Mouse (Mus musculus): ENCODE data around the gene Mvb12b. TPM values are rescaled to one million over a fixed set of nuclear protein-coding genes. Genes with fewer than 3 reads are reported as not detected.

Gene Mvb12b
- polyA plus RNA-seq, 1 experiment from 2014 or later: 11.9 TPM

GRCm38 (mm10) chr2:33714932-33715331 lies 172.8 kb downstream of the Mvb12b start:
- H3K9me3 ChIP-seq (replicated peaks; ENCODE audit: control insufficient read depth, low read length): no peaks in the 10 kb centered on the region
- no peak for ATAC-seq (ENCODE audit: insufficient read depth, low FRiP score)
- no peak overlapping the region for H3K9ac ChIP-seq (ENCODE audit: low read length)
- no peaks in the 10 kb centered on the region for H3K36me3 ChIP-seq (ENCODE audit: control insufficient read depth, insufficient read depth, low read length)
- H3K27ac ChIP-seq (ENCODE audit: low read length): no peak overlapping the region
- H3K4me1 ChIP-seq (ENCODE audit: control insufficient read depth, insufficient read depth, low read length): peaks cover 18% of the 10 kb centered on the region; the same call in 1 of the 2 replicates
- WGBS: 56% methylated on average over 8 of the region's 8 CpGs
- no peak overlapping the region for H3K4me3 ChIP-seq (replicated peaks; ENCODE audit: low read length)
- H3K4me2 ChIP-seq (ENCODE audit: low read depth, low read length): no peak overlapping the region
- peaks cover 13% of the 10 kb centered on the region for H3K27me3 ChIP-seq (ENCODE audit: control insufficient read depth, insufficient read depth, low read length)

GRCm38 (mm10) chr2:33713580-33714260 lies 174.0 kb downstream of the Mvb12b start:
- no peak overlapping the region for H3K4me2 ChIP-seq (ENCODE audit: low read depth, low read length)
- H3K27me3 ChIP-seq (ENCODE audit: control insufficient read depth, insufficient read depth, low read length): peaks cover 13% of the 10 kb centered on the region
- H3K4me1 ChIP-seq (ENCODE audit: control insufficient read depth, insufficient read depth, low read length): 0 out of 2 replicates have a peak, but pooled peaks cover 9% of the 10 kb centered on the region
- H3K9ac ChIP-seq (ENCODE audit: low read length): no peak overlapping the region
- no peaks in the 10 kb centered on the region for H3K36me3 ChIP-seq (ENCODE audit: control insufficient read depth, insufficient read depth, low read length)
- ATAC-seq (ENCODE audit: insufficient read depth, low FRiP score): no peak
- H3K27ac ChIP-seq (ENCODE audit: low read length): no peak overlapping the region
- H3K9me3 ChIP-seq (replicated peaks; ENCODE audit: control insufficient read depth, low read length): no peaks in the 10 kb centered on the region
- 50% methylated on average over 12 of the region's 12 CpGs for WGBS
- no peak overlapping the region for H3K4me3 ChIP-seq (replicated peaks; ENCODE audit: low read length)

GRCm38 (mm10) chr2:33712811-33713210 lies 174.9 kb downstream of the Mvb12b start:
- H3K9ac ChIP-seq (ENCODE audit: low read length): no peak overlapping the region
- no peaks in the 10 kb centered on the region for H3K9me3 ChIP-seq (replicated peaks; ENCODE audit: control insufficient read depth, low read length)
- H3K27ac ChIP-seq (ENCODE audit: low read length): no peak overlapping the region
- 32% methylated on average over 4 of the region's 4 CpGs for WGBS
- H3K27me3 ChIP-seq (ENCODE audit: control insufficient read depth, insufficient read depth, low read length): peaks cover 13% of the 10 kb centered on the region
- H3K4me2 ChIP-seq (ENCODE audit: low read depth, low read length): no peak overlapping the region
- H3K4me3 ChIP-seq (replicated peaks; ENCODE audit: low read length): no peak overlapping the region
- H3K4me1 ChIP-seq (ENCODE audit: control insufficient read depth, insufficient read depth, low read length): no peaks in the 10 kb centered on the region
- no peak for ATAC-seq (ENCODE audit: insufficient read depth, low FRiP score)
- H3K36me3 ChIP-seq (ENCODE audit: control insufficient read depth, insufficient read depth, low read length): no peaks in the 10 kb centered on the region

GRCm38 (mm10) chr2:33708831-33709230 lies 178.9 kb downstream of the Mvb12b start:
- 86% methylated on average over 8 of the region's 8 CpGs for WGBS
- Histone ChIP-seq H3K4me2 (ENCODE audit: low read depth, low read length) (no peak overlapping the region), H3K27ac (ENCODE audit: low read length) (no peak overlapping the region), H3K36me3 (ENCODE audit: control insufficient read depth, insufficient read depth, low read length) (no peaks in the 10 kb centered on the region), H3K27me3 (ENCODE audit: control insufficient read depth, insufficient read depth, low read length) (peaks cover 5% of the 10 kb centered on the region; the same call in 1 of the 2 replicates), H3K9ac (ENCODE audit: low read length) (no peak overlapping the region), H3K4me3 (replicated peaks; ENCODE audit: low read length) (no peak overlapping the region), H3K9me3 (replicated peaks; ENCODE audit: control insufficient read depth, low read length) (no peaks in the 10 kb centered on the region), H3K4me1 (ENCODE audit: control insufficient read depth, insufficient read depth, low read length) (no peaks in the 10 kb centered on the region)
- no peak for ATAC-seq (ENCODE audit: insufficient read depth, low FRiP score)

GRCm38 (mm10) chr2:33708096-33708495 lies 179.7 kb downstream of the Mvb12b start:
- no peak for ATAC-seq (ENCODE audit: insufficient read depth, low FRiP score)
- Histone ChIP-seq H3K4me3 (replicated peaks; ENCODE audit: low read length) (no peak overlapping the region), H3K27ac (ENCODE audit: low read length) (no peak overlapping the region), H3K9ac (ENCODE audit: low read length) (no peak overlapping the region), H3K9me3 (replicated peaks; ENCODE audit: control insufficient read depth, low read length) (no peaks in the 10 kb centered on the region), H3K4me2 (ENCODE audit: low read depth, low read length) (no peak overlapping the region), H3K27me3 (ENCODE audit: control insufficient read depth, insufficient read depth, low read length) (peaks cover 5% of the 10 kb centered on the region; the same call in 1 of the 2 replicates), H3K4me1 (ENCODE audit: control insufficient read depth, insufficient read depth, low read length) (0 out of 2 replicates have a peak, but pooled peaks cover 1% of the 10 kb centered on the region), H3K36me3 (ENCODE audit: control insufficient read depth, insufficient read depth, low read length) (no peaks in the 10 kb centered on the region)
- WGBS: 43% methylated on average over 3 of the region's 3 CpGs

GRCm38 (mm10) chr2:33706403-33706802 lies 181.3 kb downstream of the Mvb12b start:
- H3K9me3 ChIP-seq (replicated peaks; ENCODE audit: control insufficient read depth, low read length): no peaks in the 10 kb centered on the region
- H3K36me3 ChIP-seq (ENCODE audit: control insufficient read depth, insufficient read depth, low read length): no peaks in the 10 kb centered on the region
- no peak overlapping the region for H3K4me2 ChIP-seq (ENCODE audit: low read depth, low read length)
- 0 out of 2 replicates have a peak, but pooled peaks cover 5% of the 10 kb centered on the region for H3K4me1 ChIP-seq (ENCODE audit: control insufficient read depth, insufficient read depth, low read length)
- no peak for ATAC-seq (ENCODE audit: insufficient read depth, low FRiP score)
- WGBS: 78% methylated on average over 9 of the region's 9 CpGs
- H3K4me3 ChIP-seq (replicated peaks; ENCODE audit: low read length): no peak overlapping the region
- peaks cover 5% of the 10 kb centered on the region; the same call in 1 of the 2 replicates for H3K27me3 ChIP-seq (ENCODE audit: control insufficient read depth, insufficient read depth, low read length)
- no peak overlapping the region for H3K27ac ChIP-seq (ENCODE audit: low read length)
- no peak overlapping the region for H3K9ac ChIP-seq (ENCODE audit: low read length)

- H3K27me3 ChIP-seq (ENCODE audit: control insufficient read depth, insufficient read depth, low read length): peaks cover 7% of the 10 kb centered on the region
- no peak overlapping the region for H3K4me2 ChIP-seq (ENCODE audit: low read depth, low read length)
- 0 out of 2 replicates have a peak, but pooled peaks cover 5% of the 10 kb centered on the region for H3K4me1 ChIP-seq (ENCODE audit: control insufficient read depth, insufficient read depth, low read length)
- no peaks in the 10 kb centered on the region for H3K9me3 ChIP-seq (replicated peaks; ENCODE audit: control insufficient read depth, low read length)
- no peaks in the 10 kb centered on the region for H3K36me3 ChIP-seq (ENCODE audit: control insufficient read depth, insufficient read depth, low read length)
- H3K27ac ChIP-seq (ENCODE audit: low read length): no peak overlapping the region
- ATAC-seq (ENCODE audit: insufficient read depth, low FRiP score): no peak
- WGBS: 56% methylated on average over 16 of the region's 16 CpGs
- no peak overlapping the region for H3K4me3 ChIP-seq (replicated peaks; ENCODE audit: low read length)
- H3K9ac ChIP-seq (ENCODE audit: low read length): no peak overlapping the region
Measured at GRCm38 (mm10) chr2:33705687-33706320, 181.9 kb downstream of the Mvb12b start.

- H3K9me3 ChIP-seq (replicated peaks; ENCODE audit: control insufficient read depth, low read length): no peaks in the 10 kb centered on the region
- no peak overlapping the region for H3K4me2 ChIP-seq (ENCODE audit: low read depth, low read length)
- 0 out of 2 replicates have a peak, but pooled peaks cover 5% of the 10 kb centered on the region for H3K4me1 ChIP-seq (ENCODE audit: control insufficient read depth, insufficient read depth, low read length)
- no peak overlapping the region for H3K9ac ChIP-seq (ENCODE audit: low read length)
- no peak for ATAC-seq (ENCODE audit: insufficient read depth, low FRiP score)
- H3K27ac ChIP-seq (ENCODE audit: low read length): no peak overlapping the region
- no peak overlapping the region for H3K4me3 ChIP-seq (replicated peaks; ENCODE audit: low read length)
- peaks cover 9% of the 10 kb centered on the region for H3K27me3 ChIP-seq (ENCODE audit: control insufficient read depth, insufficient read depth, low read length)
- no peaks in the 10 kb centered on the region for H3K36me3 ChIP-seq (ENCODE audit: control insufficient read depth, insufficient read depth, low read length)
- WGBS: 65% methylated on average over 5 of the region's 5 CpGs
Measured at GRCm38 (mm10) chr2:33703286-33703685, 184.5 kb downstream of the Mvb12b start.

- Histone ChIP-seq H3K9me3 (replicated peaks; ENCODE audit: control insufficient read depth, low read length) (no peaks in the 10 kb centered on the region), H3K27me3 (ENCODE audit: control insufficient read depth, insufficient read depth, low read length) (peaks cover 9% of the 10 kb centered on the region; the same call in 1 of the 2 replicates), H3K36me3 (ENCODE audit: control insufficient read depth, insufficient read depth, low read length) (no peaks in the 10 kb centered on the region), H3K4me3 (replicated peaks; ENCODE audit: low read length) (no peak overlapping the region), H3K4me1 (ENCODE audit: control insufficient read depth, insufficient read depth, low read length) (0 out of 2 replicates have a peak, but pooled peaks cover 5% of the 10 kb centered on the region), H3K4me2 (ENCODE audit: low read depth, low read length) (no peak overlapping the region), H3K27ac (ENCODE audit: low read length) (no peak overlapping the region), H3K9ac (ENCODE audit: low read length) (no peak overlapping the region)
- no peak for ATAC-seq (ENCODE audit: insufficient read depth, low FRiP score)
- WGBS: 60% methylated on average over 5 of the region's 5 CpGs
Measured at GRCm38 (mm10) chr2:33702705-33703104, 185.0 kb downstream of the Mvb12b start.

Measured in stomach, embryonic 16.5 days (tissue).